Mouse (Mus musculus): ENCODE measurements at regions not wholly inside any gene's neighbourhood (a gene's known extent, or its start where the extent isn't known, plus 50 kb on each side); places are given as distances from the start of the nearest gene placed in this dataset.

DNA sequence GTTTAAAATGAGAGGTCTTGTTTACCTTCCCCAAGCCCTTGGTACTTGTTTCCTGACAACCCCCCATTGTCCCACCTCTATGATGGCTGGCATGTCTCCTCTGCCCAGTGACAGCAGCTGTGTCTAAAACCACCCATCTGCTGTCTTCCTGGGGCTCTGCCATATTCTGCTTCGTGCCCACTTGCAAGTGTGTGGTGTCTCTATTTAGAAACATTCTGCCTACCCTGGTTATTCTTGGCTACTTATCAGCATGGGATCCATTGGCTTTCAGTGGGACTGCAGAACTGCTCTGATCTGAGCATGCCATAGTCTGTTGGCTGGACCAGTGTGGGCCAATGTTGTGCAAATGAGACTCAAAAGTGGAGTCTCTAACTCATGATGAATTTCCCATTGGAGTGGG lies 497.5 kb downstream of the Adam3 start:
- 54% methylated on average over 1 of the region's 1 CpGs for WGBS (ENCODE audit: insufficient replicate concordance)
- TF ChIP-seq EP300 (IDR thresholded peaks at IDR 0.05; ENCODE audit: low read depth), result no peak
- TF ChIP-seq CTCF (IDR thresholded peaks at IDR 0.05; ENCODE audit: low read depth), result no peak
- DNase-seq, result no peak
- no peak overlapping the region for H3K9ac ChIP-seq (replicated peaks)
- H3K4me1 ChIP-seq (ENCODE audit: insufficient read depth), result no peaks in the 10 kb centered on the region
- H3K36me3 ChIP-seq (replicated peaks; ENCODE audit: insufficient read depth, low read length), result no peaks in the 10 kb centered on the region
- H3K9me3 ChIP-seq (ENCODE audit: low read length), result no peaks in the 10 kb centered on the region
- H3K4me2 ChIP-seq (ENCODE audit: low read depth, low read length), result no peak overlapping the region
- H3K27me3 ChIP-seq (ENCODE audit: insufficient read depth, low read length), result no peaks in the 10 kb centered on the region
- H3K4me3 ChIP-seq (ENCODE audit: low read depth, low read length), result no peak overlapping the region
- ATAC-seq, result no peak
- H3K27ac ChIP-seq (ENCODE audit: low read depth), result no peak overlapping the region

DNA sequence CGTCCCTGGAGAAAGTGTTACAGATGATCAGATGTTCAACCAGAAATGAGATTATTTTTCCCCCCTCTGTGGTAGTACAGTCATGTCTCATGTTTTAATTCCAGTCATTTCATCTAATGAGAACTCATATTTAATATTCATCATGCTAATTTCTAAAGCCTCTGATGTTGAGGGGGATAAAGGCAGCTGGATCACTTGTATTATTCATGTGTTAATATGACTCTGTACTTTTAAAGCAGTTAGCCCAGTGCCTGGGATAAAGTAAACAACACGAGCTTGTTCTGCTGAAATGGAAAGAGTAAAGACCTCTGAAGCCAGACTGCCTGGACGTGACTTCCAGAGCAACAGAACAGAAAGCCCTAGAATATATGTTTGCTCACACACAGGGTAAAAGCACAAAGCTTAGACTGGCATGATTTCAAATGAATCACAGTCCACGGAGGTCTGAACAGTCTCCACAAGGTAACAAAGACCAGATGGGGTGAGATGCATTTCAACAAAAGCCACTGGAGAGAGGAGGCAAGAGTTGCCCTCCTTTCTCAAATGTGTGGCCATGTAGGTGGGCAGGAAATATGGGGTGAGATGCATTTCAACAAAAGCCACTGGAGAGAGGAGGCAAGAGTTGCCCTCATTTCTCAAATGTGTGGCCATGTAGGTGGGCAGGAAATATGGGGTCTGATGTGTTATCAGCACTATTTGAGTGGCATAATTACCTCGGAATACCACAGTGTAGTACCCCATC lies 498.1 kb downstream of the Adam3 start:
- Histone ChIP-seq H3K9me3 (ENCODE audit: low read length) (no peaks in the 10 kb centered on the region), H3K4me2 (ENCODE audit: low read depth, low read length) (no peak overlapping the region), H3K36me3 (replicated peaks; ENCODE audit: insufficient read depth, low read length) (no peaks in the 10 kb centered on the region), H3K27me3 (ENCODE audit: insufficient read depth, low read length) (no peaks in the 10 kb centered on the region), H3K27ac (ENCODE audit: low read depth) (no peak overlapping the region), H3K4me1 (ENCODE audit: insufficient read depth) (no peaks in the 10 kb centered on the region), H3K9ac (replicated peaks) (no peak overlapping the region), H3K4me3 (ENCODE audit: low read depth, low read length) (no peak overlapping the region)
- no peak for DNase-seq
- TF ChIP-seq CTCF (IDR thresholded peaks at IDR 0.05; ENCODE audit: low read depth) (no peak), EP300 (IDR thresholded peaks at IDR 0.05; ENCODE audit: low read depth) (no peak)
- ATAC-seq, result no peak
- WGBS (ENCODE audit: insufficient replicate concordance), result 47% methylated on average over 5 of the region's 5 CpGs

DNA sequence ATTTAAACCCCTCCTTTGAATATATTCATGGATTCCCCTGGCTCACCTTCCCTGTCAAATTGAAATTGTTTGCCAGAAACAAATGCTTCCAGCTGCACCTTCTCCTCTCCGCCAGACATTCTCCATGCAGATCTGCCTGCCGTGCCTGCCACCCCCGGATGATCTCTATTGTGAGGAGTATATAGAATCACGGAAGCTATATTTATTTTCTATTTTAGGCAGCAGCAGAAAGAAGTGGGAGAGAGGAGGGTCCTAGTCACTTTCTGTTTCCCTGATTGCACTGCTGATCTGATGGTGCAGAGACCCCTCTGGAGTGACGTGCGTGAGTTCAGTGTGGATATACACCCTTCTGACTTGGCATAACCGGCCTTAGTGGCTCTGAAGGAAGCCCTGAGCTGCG lies 505.4 kb downstream of the Adam3 start:
- no peak overlapping the region for H3K4me2 ChIP-seq (ENCODE audit: low read depth, low read length)
- H3K9ac ChIP-seq (replicated peaks), result no peak overlapping the region
- H3K27ac ChIP-seq (ENCODE audit: low read depth), result no peak overlapping the region
- TF ChIP-seq CTCF (IDR thresholded peaks at IDR 0.05; ENCODE audit: low read depth) (no peak), EP300 (IDR thresholded peaks at IDR 0.05; ENCODE audit: low read depth) (no peak)
- no peaks in the 10 kb centered on the region for H3K9me3 ChIP-seq (ENCODE audit: low read length)
- no peaks in the 10 kb centered on the region for H3K4me1 ChIP-seq (ENCODE audit: insufficient read depth)
- H3K27me3 ChIP-seq (ENCODE audit: insufficient read depth, low read length), result no peaks in the 10 kb centered on the region
- 72% methylated on average over 8 of the region's 8 CpGs for WGBS (ENCODE audit: insufficient replicate concordance)
- DNase-seq, result no peak
- H3K36me3 ChIP-seq (replicated peaks; ENCODE audit: insufficient read depth, low read length), result no peaks in the 10 kb centered on the region
- no peak overlapping the region for H3K4me3 ChIP-seq (ENCODE audit: low read depth, low read length)
- no peak for ATAC-seq

DNA sequence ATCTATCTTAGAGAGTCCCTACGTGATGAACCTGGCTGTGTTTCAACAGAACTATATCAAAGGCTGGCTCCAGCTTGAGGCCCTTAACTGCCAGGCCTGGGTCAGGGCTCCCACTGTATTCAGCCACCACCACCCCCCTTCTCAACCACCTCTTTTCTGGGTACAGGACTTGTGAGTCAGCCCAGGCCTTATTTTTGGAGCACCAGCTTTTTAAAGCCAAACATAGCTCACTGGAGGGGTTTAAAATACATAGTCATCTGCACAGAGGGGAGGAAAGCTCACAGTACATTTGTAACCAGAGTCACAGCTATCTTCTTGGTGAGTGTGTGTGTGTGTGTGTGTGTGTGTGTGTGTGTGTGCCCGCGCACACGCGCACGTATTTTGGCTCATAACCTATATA lies 509.0 kb downstream of the Adam3 start:
- Histone ChIP-seq H3K4me2 (ENCODE audit: low read depth, low read length) (no peak overlapping the region), H3K27me3 (ENCODE audit: insufficient read depth, low read length) (no peaks in the 10 kb centered on the region), H3K27ac (ENCODE audit: low read depth) (no peak overlapping the region), H3K4me3 (ENCODE audit: low read depth, low read length) (no peak overlapping the region), H3K4me1 (ENCODE audit: insufficient read depth) (no peaks in the 10 kb centered on the region), H3K9me3 (ENCODE audit: low read length) (no peaks in the 10 kb centered on the region), H3K36me3 (replicated peaks; ENCODE audit: insufficient read depth, low read length) (no peaks in the 10 kb centered on the region), H3K9ac (replicated peaks) (no peak overlapping the region)
- DNase-seq (no peak), ATAC-seq (no peak)
- TF ChIP-seq CTCF (IDR thresholded peaks at IDR 0.05; ENCODE audit: low read depth), result no peak
- no peak for TF ChIP-seq EP300 (IDR thresholded peaks at IDR 0.05; ENCODE audit: low read depth)
- WGBS (ENCODE audit: insufficient replicate concordance), result 87% methylated on average over 6 of the region's 6 CpGs

DNA sequence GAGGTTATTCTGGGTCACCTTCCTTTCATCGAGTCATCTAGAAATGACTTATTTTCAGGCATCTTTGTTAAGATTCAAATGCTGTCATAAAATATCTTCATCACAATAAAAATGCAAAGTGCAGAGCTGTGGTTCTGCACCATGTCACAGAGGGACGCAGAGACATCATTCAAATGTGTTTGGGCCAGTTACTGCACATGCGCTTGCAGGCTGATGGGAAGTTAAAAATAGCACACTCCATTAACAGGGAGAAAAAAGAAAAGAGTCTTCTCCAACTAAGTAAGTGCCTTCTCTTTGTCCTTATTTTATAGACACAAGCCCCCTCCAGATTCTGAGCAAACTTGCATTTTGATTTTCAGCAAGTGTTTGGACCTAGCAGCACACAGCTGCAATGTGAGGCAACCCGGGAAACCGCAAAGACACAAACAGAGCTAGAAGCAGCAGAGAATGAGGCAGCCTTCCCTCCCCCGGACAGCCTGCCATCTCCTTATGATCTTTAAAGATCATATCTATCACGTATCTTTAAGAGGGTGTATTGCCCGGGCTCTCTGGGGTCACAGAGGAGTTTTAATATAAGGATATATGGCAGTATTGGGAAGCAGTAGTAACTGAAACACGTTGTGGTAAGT lies 510.0 kb downstream of the Adam3 start:
- Histone ChIP-seq H3K4me2 (ENCODE audit: low read depth, low read length) (no peak overlapping the region), H3K27me3 (ENCODE audit: insufficient read depth, low read length) (no peaks in the 10 kb centered on the region), H3K4me1 (ENCODE audit: insufficient read depth) (no peaks in the 10 kb centered on the region), H3K36me3 (replicated peaks; ENCODE audit: insufficient read depth, low read length) (no peaks in the 10 kb centered on the region), H3K9ac (replicated peaks) (no peak overlapping the region), H3K4me3 (ENCODE audit: low read depth, low read length) (no peak overlapping the region), H3K27ac (ENCODE audit: low read depth) (no peak overlapping the region), H3K9me3 (ENCODE audit: low read length) (no peaks in the 10 kb centered on the region)
- 72% methylated on average over 9 of the region's 9 CpGs for WGBS (ENCODE audit: insufficient replicate concordance)
- TF ChIP-seq EP300 (IDR thresholded peaks at IDR 0.05; ENCODE audit: low read depth) (no peak), CTCF (IDR thresholded peaks at IDR 0.05; ENCODE audit: low read depth) (no peak)
- no peak for DNase-seq
- no peak for ATAC-seq

DNA sequence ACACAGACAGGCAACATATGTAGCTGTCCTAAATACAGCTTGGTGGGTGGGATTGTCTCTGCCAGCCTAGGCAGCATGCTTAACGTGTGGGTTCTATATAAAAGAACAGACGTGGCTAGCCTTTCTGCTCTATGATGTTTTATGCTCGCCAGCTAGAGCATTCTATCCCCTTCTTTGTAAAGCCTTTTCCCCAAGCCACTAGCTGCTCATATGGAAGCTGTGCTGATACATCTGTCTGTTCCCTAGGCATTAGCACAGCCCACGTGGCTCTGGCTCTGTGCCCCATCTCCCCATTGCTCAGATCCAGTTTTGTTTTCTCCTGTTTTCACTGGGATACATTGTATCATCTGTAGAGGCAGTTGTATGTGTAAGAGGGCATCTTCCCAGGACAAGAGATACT lies 511.3 kb downstream of the Adam3 start:
- DNase-seq (no peak), ATAC-seq (no peak)
- Histone ChIP-seq H3K27me3 (ENCODE audit: insufficient read depth, low read length) (no peaks in the 10 kb centered on the region), H3K9ac (replicated peaks) (no peak overlapping the region), H3K4me2 (ENCODE audit: low read depth, low read length) (no peak overlapping the region), H3K9me3 (ENCODE audit: low read length) (no peaks in the 10 kb centered on the region), H3K4me1 (ENCODE audit: insufficient read depth) (no peaks in the 10 kb centered on the region), H3K4me3 (ENCODE audit: low read depth, low read length) (no peak overlapping the region), H3K36me3 (replicated peaks; ENCODE audit: insufficient read depth, low read length) (no peaks in the 10 kb centered on the region), H3K27ac (ENCODE audit: low read depth) (no peak overlapping the region)
- TF ChIP-seq EP300 (IDR thresholded peaks at IDR 0.05; ENCODE audit: low read depth) (no peak), CTCF (IDR thresholded peaks at IDR 0.05; ENCODE audit: low read depth) (no peak)
- WGBS (ENCODE audit: insufficient replicate concordance), result 58% methylated on average over 4 of the region's 4 CpGs

Measured in liver, postnatal 0 days (tissue).